Mouse (Mus musculus) liver, postnatal 0 days (tissue): ENCODE data around the gene Trmt10b.

Experiments used
- CTCF ChIP-seq: sonication (generic); IDR thresholded peaks from 2 replicates; pipeline ENCODE4 v1.5.1; 2016; ENCODE audit warnings: antibody characterized with exemption, low read depth
- EP300 ChIP-seq: IDR thresholded peaks from 2 replicates; pipeline ENCODE4 v1.6.1; 2016; ENCODE audit warnings: antibody characterized with exemption, low read depth, mild to moderate bottlenecking

DNA sequence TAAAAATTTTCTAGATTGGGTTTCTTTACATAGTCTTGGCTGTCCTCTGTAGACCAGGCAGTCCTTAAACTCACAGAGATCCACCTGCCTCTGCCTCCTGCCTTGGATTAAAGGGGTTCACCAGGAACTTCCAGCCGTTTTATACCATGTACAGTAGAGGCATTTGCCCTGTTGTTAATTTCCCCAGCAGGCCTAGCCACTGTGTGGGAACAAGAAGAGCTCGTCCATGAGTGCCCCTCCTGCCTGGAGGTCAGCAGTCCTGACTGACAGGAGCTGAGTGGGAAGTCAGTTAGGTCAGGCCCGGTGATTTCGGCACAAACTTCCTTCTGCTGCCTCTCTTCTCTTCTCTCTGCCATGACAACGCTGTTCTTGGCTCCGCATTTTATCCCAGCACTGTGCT lies 11.7 kb downstream of the Trmt10b start:
- TF ChIP-seq EP300 (no peak), CTCF (no peak)
